Mouse (Mus musculus): ENCODE measurements around the gene Rras2.

GRCm38 (mm10) chr7:114115961-114116360 lies 1.6 kb downstream of the Rras2 start:
- TF ChIP-seq EP300 (IDR thresholded peaks at IDR 0.05; ENCODE audit: low read depth), result no peak
- no peak for TF ChIP-seq CTCF (IDR thresholded peaks at IDR 0.05; ENCODE audit: low read depth)

Data from liver, postnatal 0 days (tissue).